Mouse (Mus musculus) hindbrain, postnatal 0 days (tissue): ENCODE data around the gene Ctnnd2. TPM values are rescaled to one million over a fixed set of nuclear protein-coding genes. Genes with fewer than 3 reads are reported as not detected.

ENCODE experiments used
- ATAC-seq: fragments of 200-750 bp; cut with Nextera tagmentation; 2 replicates; pipeline ENCODE4 v1.8.0; 2017; ENCODE audit warnings: mild to moderate bottlenecking, moderate TSS enrichment, moderate library complexity
- DNase-seq: peaks from one replicate; pipeline ENCODE4 v3.0.0-alpha.2; 2015; ENCODE audit warnings: low spot score
- H3K27ac ChIP-seq: fragments of 300-500 bp; sonication (generic); 2 replicates; pipeline ENCODE4 v1.5.1; 2014; ENCODE audit warnings: mild to moderate bottlenecking
- H3K27me3 ChIP-seq: fragments of 300-500 bp; sonication (generic); 2 replicates; pipeline ENCODE4 v1.6.1; 2014; ENCODE audit warnings: low read length, mixed read lengths; ENCODE audit not compliant: insufficient read depth
- H3K36me3 ChIP-seq: fragments of 300-500 bp; sonication (generic); 2 replicates; pipeline ENCODE4 v1.6.1; 2014; ENCODE audit warnings: low read length, mixed read lengths; ENCODE audit not compliant: insufficient read depth
- H3K4me1 ChIP-seq: fragments of 300-500 bp; sonication (generic); 2 replicates; pipeline ENCODE4 v1.6.1; 2014; ENCODE audit warnings: antibody characterized with exemption, low read length, mixed read lengths; ENCODE audit not compliant: insufficient read depth
- H3K4me2 ChIP-seq: fragments of 300-500 bp; sonication (generic); 2 replicates; pipeline ENCODE4 v1.6.1; 2014; ENCODE audit warnings: low read depth, mild to moderate bottlenecking, low read length, moderate library complexity, mixed read lengths
- H3K4me3 ChIP-seq: fragments of 300-500 bp; sonication (generic); 2 replicates; pipeline ENCODE4 v1.5.1; 2014; ENCODE audit warnings: low read length
- H3K9ac ChIP-seq: fragments of 300-500 bp; sonication (generic); replicated peaks from 2 replicates; pipeline ENCODE4 v1.6.1; 2014; ENCODE audit warnings: mild to moderate bottlenecking, low read length, moderate library complexity, mixed read lengths
- H3K9me3 ChIP-seq: fragments of 300-500 bp; sonication (generic); 2 replicates; pipeline ENCODE4 v1.6.1; 2016; ENCODE audit warnings: low read length, mixed read lengths
- CTCF ChIP-seq: IDR thresholded peaks from 2 replicates; pipeline ENCODE4 v1.5.1; 2016; ENCODE audit warnings: antibody characterized with exemption, control low read depth, low read depth
- WGBS: fragments of 180-500 bp; shearing (Covaris S2); extraction: QIAGEN DNeasy Blood & Tissue Kit; methylation state at CpG from one replicate; pipeline ENCODE4 v1.1.7; 2014; 5-methylcytosine and 5-hydroxymethylcytosine counted together
- polyA plus RNA-seq: library from polyadenylated mRNA; unstranded; fragments of >200 nt; fragmentation: Nextera tagmentation; extraction: Ambion mirVana; gene quantifications from 2 replicates; pipeline ENCODE4 v1.2.1, GENCODE M21; 2015
- total RNA-seq: library from RNA; depleted of rRNA; stranded (reverse); fragments of >200 nt; gene quantifications from 2 replicates; pipeline ENCODE4 v1.2.3, GENCODE M21; 2014

Gene Ctnnd2
- total and polyA plus RNA-seq, 2 experiments from 2014 or later = 67.2 to 157 TPM

GRCm38 (mm10) chr15:31051496-31051895 is 879.1 kb downstream of the Ctnnd2 start:
- Histone ChIP-seq H3K9ac (no peak overlapping the region), H3K4me3 (no peak overlapping the region), H3K9me3 (no peaks in the 10 kb centered on the region), H3K4me2 (no peak overlapping the region), H3K4me1 (no peaks in the 10 kb centered on the region), H3K27me3 (no peaks in the 10 kb centered on the region), H3K36me3 (no peaks in the 10 kb centered on the region), H3K27ac (no peak overlapping the region)
- ATAC-seq (no peak), DNase-seq (no peak)
- no peak for TF ChIP-seq CTCF
- 42% methylated on average over 5 of the region's 5 CpGs for WGBS

GRCm38 (mm10) chr15:31056145-31056544 is 883.8 kb downstream of the Ctnnd2 start:
- Histone ChIP-seq H3K36me3 (no peaks in the 10 kb centered on the region), H3K27ac (no peak overlapping the region), H3K9me3 (no peaks in the 10 kb centered on the region), H3K4me2 (no peak overlapping the region), H3K4me3 (no peak overlapping the region), H3K27me3 (no peaks in the 10 kb centered on the region), H3K4me1 (no peaks in the 10 kb centered on the region), H3K9ac (no peak overlapping the region)
- TF ChIP-seq CTCF = no peak
- 63% methylated on average over 3 of the region's 3 CpGs for WGBS
- ATAC-seq (no peak), DNase-seq (no peak)

- Histone ChIP-seq H3K27ac (no peak overlapping the region), H3K4me3 (no peak overlapping the region), H3K36me3 (no peaks in the 10 kb centered on the region), H3K9me3 (no peaks in the 10 kb centered on the region), H3K27me3 (no peaks in the 10 kb centered on the region), H3K4me2 (no peak overlapping the region), H3K9ac (no peak overlapping the region), H3K4me1 (no peaks in the 10 kb centered on the region)
- peak; percentile 55 for DNase-seq
- no peak for ATAC-seq
- WGBS = 53% methylated on average over 6 of the region's 6 CpGs
- no peak for TF ChIP-seq CTCF
Measured at GRCm38 (mm10) chr15:31058315-31058714, 885.9 kb downstream of the Ctnnd2 start.

GRCm38 (mm10) chr15:31063734-31064133 is 891.3 kb downstream of the Ctnnd2 start:
- H3K4me3 ChIP-seq = no peak overlapping the region
- H3K36me3 ChIP-seq = no peaks in the 10 kb centered on the region
- TF ChIP-seq CTCF = no peak
- DNase-seq (no peak), ATAC-seq (no peak)
- no peak overlapping the region for H3K9ac ChIP-seq
- H3K9me3 ChIP-seq = no peaks in the 10 kb centered on the region
- H3K4me1 ChIP-seq = no peaks in the 10 kb centered on the region
- H3K27me3 ChIP-seq = no peaks in the 10 kb centered on the region
- no peak overlapping the region for H3K4me2 ChIP-seq
- WGBS = 51% methylated on average over 3 of the region's 3 CpGs
- no peak overlapping the region for H3K27ac ChIP-seq

GRCm38 (mm10) chr15:31068127-31068526 is 895.7 kb downstream of the Ctnnd2 start:
- Histone ChIP-seq H3K27ac (no peak overlapping the region), H3K4me3 (no peak overlapping the region), H3K4me2 (no peak overlapping the region), H3K27me3 (no peaks in the 10 kb centered on the region), H3K9me3 (no peaks in the 10 kb centered on the region), H3K36me3 (no peaks in the 10 kb centered on the region), H3K9ac (no peak overlapping the region), H3K4me1 (no peaks in the 10 kb centered on the region)
- TF ChIP-seq CTCF = no peak
- ATAC-seq (peak; percentile 68; the same call in 1 of the 2 replicates), DNase-seq (peak; percentile 73)
- 39% methylated on average over 2 of the region's 2 CpGs for WGBS

- Histone ChIP-seq H3K36me3 (no peaks in the 10 kb centered on the region), H3K9ac (no peak overlapping the region), H3K27ac (no peak overlapping the region), H3K4me3 (no peak overlapping the region), H3K9me3 (no peaks in the 10 kb centered on the region), H3K4me1 (no peaks in the 10 kb centered on the region), H3K4me2 (no peak overlapping the region), H3K27me3 (no peaks in the 10 kb centered on the region)
- ATAC-seq = no peak
- TF ChIP-seq CTCF = no peak
- 84% methylated on average over 5 of the region's 5 CpGs for WGBS
- DNase-seq = no peak
Measured at GRCm38 (mm10) chr15:31070311-31070710, 897.9 kb downstream of the Ctnnd2 start.
